Mouse (Mus musculus): ENCODE measurements at regions not wholly inside any gene's neighbourhood (a gene's known extent, or its start where the extent isn't known, plus 50 kb on each side); places are given as distances from the start of the nearest gene placed in this dataset.

GRCm38 (mm10) chr12:36765315-36766058 lies 342.9 kb upstream of the Meox2 start:
- TF ChIP-seq CTCF (IDR thresholded peaks at IDR 0.05) (no peak), EP300 (IDR thresholded peaks at IDR 0.05; ENCODE audit: insufficient read depth, low read depth, low read length) (no peak)

Data from heart, adult 2 months (tissue).